Mouse (Mus musculus): Measurements from ENCODE around the gene Kat6b.

The Kat6b gene

GRCm38 (mm10) chr14:21706759-21707571 lies 225.7 kb downstream of the Kat6b start:
- in situ Hi-C loops (cut with MseI, MboI) = no loop called here

- in situ Hi-C loops (cut with MseI, MboI) = no loop called here
Measured at GRCm38 (mm10) chr14:21709545-21709944, 228.3 kb downstream of the Kat6b start.

DNA sequence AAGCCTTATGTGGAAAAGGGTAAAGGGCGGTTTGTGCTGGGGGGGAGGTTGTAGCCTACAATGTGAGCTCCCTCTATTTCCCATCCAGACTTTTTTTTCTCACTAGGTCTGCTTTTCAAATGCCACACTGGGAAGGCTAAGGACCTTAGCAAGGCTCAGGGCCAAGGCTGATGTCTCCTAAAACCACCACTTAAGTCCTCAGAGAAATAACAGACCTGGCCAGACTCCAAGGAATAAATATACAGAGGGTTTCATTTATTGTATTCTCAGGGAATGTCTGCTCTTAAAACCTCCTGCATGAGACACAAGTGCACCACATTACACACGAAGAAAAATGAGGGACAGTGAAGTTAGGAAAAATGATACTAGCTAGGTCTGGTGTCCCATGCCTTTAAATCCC lies 230.0 kb downstream of the Kat6b start:
- in situ Hi-C loops (cut with MseI, MboI) = no loop called here

DNA sequence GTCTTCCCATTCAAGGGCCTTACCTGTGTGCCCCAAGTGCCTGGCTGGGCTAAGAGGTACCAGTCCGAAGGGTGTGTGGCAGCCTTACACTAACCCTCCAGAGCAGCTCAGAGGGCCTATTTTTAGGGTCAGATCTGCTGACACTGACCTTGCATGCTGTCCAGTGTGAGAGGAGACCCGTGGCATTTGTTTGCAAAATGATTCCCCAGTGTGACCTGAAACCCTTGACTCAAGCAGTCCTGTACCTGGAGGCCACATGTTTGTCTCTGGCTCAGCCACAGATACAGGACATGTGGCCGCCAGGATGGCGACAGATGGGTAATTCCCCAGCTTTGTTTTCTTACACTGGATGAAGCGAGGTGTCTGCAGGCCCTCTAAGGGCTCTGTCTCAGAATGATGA lies 233.3 kb downstream of the Kat6b start, which contains the start of gene Dupd1:
TSS of gene Dupd1 (minus strand) at position 91 of the 400 bp plus-strand sequence.
- in situ Hi-C loops (cut with MseI, MboI) = no loop called here

DNA sequence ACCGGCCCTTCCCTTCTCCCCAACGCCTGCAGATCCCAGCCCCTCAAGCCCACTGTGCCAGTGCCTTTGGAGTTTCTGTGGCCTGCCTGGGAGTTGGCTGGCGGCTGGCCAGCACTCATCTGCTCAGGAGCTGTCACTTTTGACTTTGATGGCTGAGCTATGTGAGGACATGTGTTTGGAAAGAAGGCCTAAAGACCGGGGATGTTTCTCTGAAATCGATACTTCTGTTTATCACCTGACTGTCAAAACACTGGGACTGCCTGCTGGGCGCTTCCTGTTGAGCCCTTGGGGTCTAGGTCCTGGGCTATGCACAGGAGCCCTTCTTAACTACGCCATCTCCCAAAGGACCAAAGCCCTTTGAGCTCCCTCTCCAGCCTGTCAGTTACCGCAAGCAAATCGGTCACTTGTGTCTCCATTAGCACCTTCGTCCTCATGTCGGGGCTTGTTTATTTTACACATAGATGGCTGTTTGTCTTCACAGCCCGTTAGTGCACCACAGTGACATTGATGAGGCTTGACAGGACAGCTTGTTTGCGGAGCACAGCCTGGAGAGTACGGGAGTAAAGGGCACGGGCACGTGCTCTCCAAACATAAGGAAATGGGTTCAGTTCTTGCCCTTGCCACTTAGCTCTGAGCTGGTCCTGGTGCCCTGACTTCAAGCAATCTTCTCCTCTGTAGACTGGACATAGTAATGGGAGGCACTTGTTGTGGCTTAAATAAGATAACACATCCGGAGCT lies 238.6 kb downstream of the Kat6b start:
- in situ Hi-C loops (cut with MseI, MboI) = no loop called here

GRCm38 (mm10) chr14:21720430-21721205 lies 239.4 kb downstream of the Kat6b start:
- in situ Hi-C loops (cut with MseI, MboI) = no loop called here
